Mouse (Mus musculus) MEL (cell line): ENCODE measurements at regions not wholly inside any gene's neighbourhood (a gene's known extent, or its start where the extent isn't known, plus 50 kb on each side); places are given as distances from the start of the nearest gene placed in this dataset.

Source experiments
- ELF1 ChIP-seq: IDR thresholded peaks from 2 replicates; pipeline ENCODE4 v1.6.1; 2014; ENCODE audit warnings: low read depth, mild to moderate bottlenecking, inconsistent platforms, low read length, improper control_type of control experiment, moderate library complexity
- MAFK ChIP-seq: IDR thresholded peaks from 2 replicates; pipeline ENCODE4 v1.6.1; 2011; ENCODE audit warnings: low read depth, mild to moderate bottlenecking, low read length, improper control_type of control experiment, borderline replicate concordance
- MAX ChIP-seq: IDR thresholded peaks from 2 replicates; pipeline ENCODE4 v1.6.1; 2011; ENCODE audit warnings: low read length, improper control_type of control experiment
- MXI1 ChIP-seq: IDR thresholded peaks from 2 replicates; pipeline ENCODE4 v1.6.1; 2011; ENCODE audit warnings: mild to moderate bottlenecking, low read depth, low read length, improper control_type of control experiment
- RCOR1 ChIP-seq: IDR thresholded peaks from 2 replicates; pipeline ENCODE4 v1.6.1; 2012; ENCODE audit warnings: low read depth, mild to moderate bottlenecking, inconsistent platforms, low read length, improper control_type of control experiment
- TAL1 ChIP-seq: IDR thresholded peaks from 2 replicates; pipeline ENCODE4 v1.6.1; 2012; ENCODE audit warnings: mild to moderate bottlenecking, inconsistent platforms, low read length, moderate library complexity, mixed read lengths
- TBP ChIP-seq: IDR thresholded peaks from 2 replicates; pipeline ENCODE4 v1.8.0; 2011; ENCODE audit warnings: low read depth, low read length, improper control_type of control experiment

GRCm38 (mm10) chr15:72135992-72136617 is 1698.3 kb upstream of the Gm6569 start:
- no peak for TF ChIP-seq MAFK
- no peak for TF ChIP-seq RCOR1
- TF ChIP-seq TAL1: no peak
- no peak for TF ChIP-seq ELF1
- no peak for TF ChIP-seq MAX
- no peak for TF ChIP-seq TBP
- no peak for TF ChIP-seq MXI1
